ENCODE assay signal across 9 mouse cellular contexts in genomic region chr9:107575579-107576356, GRCm38 (mm10). TPM values are rescaled to one million over a fixed set of nuclear protein-coding genes. Genes with fewer than 3 reads are reported as not detected.
A peak's percentile ranks its signal among the peaks of the same experiment; 100 is the strongest.
DNase-seq lines count a peak whose midpoint lies in the region; ATAC-seq and TF ChIP-seq lines count a peak whose summit lies in the region.
"Had no signal": no experiment of that assay in that cellular context is flagged by ENCODE, and none has a peak within 500 bp of the region (broad histone marks: within the 10 kb centered on the region; RNA-seq: fewer than 3 reads in every experiment).

No protein-coding gene starts in this region.

- H3K27me3 ChIP-seq in heart, embryonic 13.5 days (replicated peaks) = no peaks in the 10 kb centered on the region
- H3K27me3 ChIP-seq in stomach, postnatal 0 days (ENCODE audit: control insufficient read depth, insufficient read depth, low read length) = no peaks in the 10 kb centered on the region
- H3K27me3 ChIP-seq: megakaryocyte, embryonic 14.5 days had no signal

- H3K27ac ChIP-seq in heart, embryonic 13.5 days (replicated peaks) = peak overlapping the region; percentile 46
- peak overlapping the region; percentile 92 for H3K27ac ChIP-seq in stomach, postnatal 0 days (replicated peaks)

- H3K4me3 ChIP-seq in heart, embryonic 13.5 days = no peak overlapping the region
- H3K4me3 ChIP-seq in stomach, postnatal 0 days (ENCODE audit: low read depth, low read length) = no peak overlapping the region

- peaks cover 41% of the 10 kb centered on the region for H3K36me3 ChIP-seq in heart, embryonic 13.5 days
- H3K36me3 ChIP-seq in stomach, postnatal 0 days (ENCODE audit: control insufficient read depth, insufficient read depth, low read length) = peaks cover 6% of the 10 kb centered on the region; the same call in 1 of the 2 replicates

- no peak overlapping the region for H3K4me2 ChIP-seq in heart, embryonic 13.5 days
- H3K4me2 ChIP-seq in stomach, postnatal 0 days (replicated peaks; ENCODE audit: low read depth) = no peak overlapping the region

- H3K9ac ChIP-seq in heart, embryonic 13.5 days = peak overlapping the region; percentile 80; the same call in 1 of the 2 replicates
- H3K9ac ChIP-seq in stomach, postnatal 0 days (ENCODE audit: low read length) = no peak overlapping the region

- H3K9me3 ChIP-seq in heart, embryonic 13.5 days = no peaks in the 10 kb centered on the region
- no peaks in the 10 kb centered on the region for H3K9me3 ChIP-seq in stomach, postnatal 0 days (ENCODE audit: control insufficient read depth, low read length)
- H3K9me3 ChIP-seq: megakaryocyte, embryonic 14.5 days had no signal

- intact Hi-C loops in heart, postnatal 10 days (cut with DNase I) = no loop called here
- intact Hi-C loops in left cerebral cortex, postnatal 25 days (cut with DNase I) = no loop called here

- peak; percentile 1 for TF ChIP-seq EP300 in stomach, postnatal 0 days (optimal IDR thresholded peaks at IDR 0.05)

- H3K4me1 ChIP-seq in heart, embryonic 13.5 days = peaks cover 55% of the 10 kb centered on the region
- peaks cover 9% of the 10 kb centered on the region for H3K4me1 ChIP-seq in stomach, postnatal 0 days (replicated peaks; ENCODE audit: control insufficient read depth, insufficient read depth)

- ATAC-seq in heart, embryonic 13.5 days (ENCODE audit: extremely low read depth, insufficient number of reproducible peaks, low FRiP score, low TSS enrichment) = no peak
- ATAC-seq in stomach, postnatal 0 days (ENCODE audit: low FRiP score, low TSS enrichment) = peak; percentile 85

- no peak for DNase-seq in heart, postnatal 10 days
- peak; percentile 57 to 83 for DNase-seq in urinary bladder, adult 18-20 months (ENCODE audit: low spot score in 2 of 2)
- DNase-seq in urinary bladder, adult 2 months (ENCODE audit: low spot score) = no peak
- peak; percentile 25 for DNase-seq in kidney, postnatal 10 days
- DNase-seq in stomach, postnatal 0 days (ENCODE audit: low spot score) = peak; percentile 83
- DNase-seq in left cerebral cortex, postnatal 25 days (ENCODE audit: low spot score in 2 of 2) = no peak
- DNase-seq in layer of hippocampus, postnatal 36 days = no peak

- TF ChIP-seq CTCF in stomach, postnatal 0 days (IDR thresholded peaks at IDR 0.05; ENCODE audit: low read depth) = no peak

- 82% methylated on average over 14 of the region's 14 CpGs for WGBS in heart, embryonic 13.5 days
- WGBS in stomach, postnatal 0 days = 53% methylated on average over 14 of the region's 14 CpGs

RNA-seq across cellular contexts. Expression of gene Hyal1, which starts 1.0 kb away (rescaled TPM):
- 6.3 and 7.5 TPM in 2 replicates for polyA plus RNA-seq in heart, embryonic 13.5 days (2015; fragmentation: Nextera tagmentation; extraction: Ambion mirVana)
- 1 to 10 TPM; 3.9 to 5.7 TPM for total RNA-seq in heart, postnatal 10 days (2021)
- 16.8 and 24.9 TPM in 2 replicates for polyA plus RNA-seq in urinary bladder, adult 2 months (2012; rRNA removed)
- polyA plus RNA-seq in stomach, postnatal 0 days (2015; fragmentation: Nextera tagmentation; extraction: Ambion mirVana) = 7.2 and 8.0 TPM in 2 replicates
- total RNA-seq in left cerebral cortex, postnatal 25 days (2021) = 1 to 10 TPM; 5.0 to 7.4 TPM
- 1 to 10 TPM; 6.5 to 6.7 TPM for total RNA-seq in layer of hippocampus, postnatal 36 days (2021)

RNA-seq across cellular contexts. Expression of gene Naa80, which starts 2.9 kb away (rescaled TPM):
- 13.9 and 14.6 TPM in 2 replicates for polyA plus RNA-seq in heart, embryonic 13.5 days (2015; fragmentation: Nextera tagmentation; extraction: Ambion mirVana)
- total RNA-seq in heart, postnatal 10 days (2021) = 10 to 100 TPM; 13.0 to 16.2 TPM
- polyA plus RNA-seq in urinary bladder, adult 2 months (2012; rRNA removed) = 24.6 and 37.3 TPM in 2 replicates
- 13.3 and 14.7 TPM in 2 replicates for polyA plus RNA-seq in stomach, postnatal 0 days (2015; fragmentation: Nextera tagmentation; extraction: Ambion mirVana)
- total RNA-seq in left cerebral cortex, postnatal 25 days (2021) = 10 to 100 TPM; 10.8 to 11.3 TPM
- total RNA-seq in layer of hippocampus, postnatal 36 days (2021) = 10 to 100 TPM; 13.5 to 13.8 TPM

RNA-seq across cellular contexts. Expression of gene Hyal3, which starts 4.8 kb away (rescaled TPM):
- 0.48 and 0.68 TPM in 2 replicates for polyA plus RNA-seq in heart, embryonic 13.5 days (2015; fragmentation: Nextera tagmentation; extraction: Ambion mirVana)
- total RNA-seq in heart, postnatal 10 days (2021) = under 1 TPM; 0.41 to 0.79 TPM
- polyA plus RNA-seq in urinary bladder, adult 2 months (2012; rRNA removed) = 0.50 and 0.52 TPM in 2 replicates
- polyA plus RNA-seq in stomach, postnatal 0 days (2015; fragmentation: Nextera tagmentation; extraction: Ambion mirVana) = 1.3 and 1.4 TPM in 2 replicates
- 1 to 10 TPM in 1 of 2 experiments, under 1 TPM in 1; 0.96 to 1.1 TPM for total RNA-seq in left cerebral cortex, postnatal 25 days (2021)
- total RNA-seq in layer of hippocampus, postnatal 36 days (2021) = 1 to 10 TPM; 1.3 to 1.8 TPM

RNA-seq across cellular contexts. Expression of gene Hyal2, which starts 8.0 kb away (rescaled TPM):
- polyA plus RNA-seq in heart, embryonic 13.5 days (2015; fragmentation: Nextera tagmentation; extraction: Ambion mirVana) = 94.0 and 104 TPM in 2 replicates
- total RNA-seq in heart, postnatal 10 days (2021) = 10 to 100 TPM; 47.0 to 56.0 TPM
- polyA plus RNA-seq in urinary bladder, adult 2 months (2012; rRNA removed) = 24.0 and 35.6 TPM in 2 replicates
- 49.6 and 50.4 TPM in 2 replicates for polyA plus RNA-seq in stomach, postnatal 0 days (2015; fragmentation: Nextera tagmentation; extraction: Ambion mirVana)
- 10 to 100 TPM in 1 of 2 experiments, 1 to 10 TPM in 1; 9.3 to 10.1 TPM for total RNA-seq in left cerebral cortex, postnatal 25 days (2021)
- total RNA-seq in layer of hippocampus, postnatal 36 days (2021) = 10 to 100 TPM; 13.0 to 13.5 TPM

RNA-seq across cellular contexts. Expression of gene Ifrd2, which starts 11.7 kb away (rescaled TPM):
- polyA plus RNA-seq in heart, embryonic 13.5 days (2015; fragmentation: Nextera tagmentation; extraction: Ambion mirVana) = 35.7 and 41.3 TPM in 2 replicates
- total RNA-seq in heart, postnatal 10 days (2021) = 10 to 100 TPM; 36.9 to 40.7 TPM
- 31.3 and 36.0 TPM in 2 replicates for polyA plus RNA-seq in urinary bladder, adult 2 months (2012; rRNA removed)
- 35.5 and 42.7 TPM in 2 replicates for polyA plus RNA-seq in stomach, postnatal 0 days (2015; fragmentation: Nextera tagmentation; extraction: Ambion mirVana)
- 10 to 100 TPM; 11.1 to 13.3 TPM for total RNA-seq in left cerebral cortex, postnatal 25 days (2021)
- total RNA-seq in layer of hippocampus, postnatal 36 days (2021) = 10 to 100 TPM; 11.2 to 13.8 TPM

Comparison
In these comparisons a context has a peak if more than half of its experiments do, and no peak if none do; other contexts are left out.
1. DNase-seq: peak in urinary bladder, adult 18-20 months (2 of 2), kidney, postnatal 10 days (single experiment) and stomach, postnatal 0 days (single experiment); none in heart, postnatal 10 days (0 of 2), urinary bladder, adult 2 months (single experiment), left cerebral cortex, postnatal 25 days (0 of 2) and layer of hippocampus, postnatal 36 days (0 of 2).